Comparison of ENCODE assay signal across 27 mouse cellular contexts in the genomic region with DNA sequence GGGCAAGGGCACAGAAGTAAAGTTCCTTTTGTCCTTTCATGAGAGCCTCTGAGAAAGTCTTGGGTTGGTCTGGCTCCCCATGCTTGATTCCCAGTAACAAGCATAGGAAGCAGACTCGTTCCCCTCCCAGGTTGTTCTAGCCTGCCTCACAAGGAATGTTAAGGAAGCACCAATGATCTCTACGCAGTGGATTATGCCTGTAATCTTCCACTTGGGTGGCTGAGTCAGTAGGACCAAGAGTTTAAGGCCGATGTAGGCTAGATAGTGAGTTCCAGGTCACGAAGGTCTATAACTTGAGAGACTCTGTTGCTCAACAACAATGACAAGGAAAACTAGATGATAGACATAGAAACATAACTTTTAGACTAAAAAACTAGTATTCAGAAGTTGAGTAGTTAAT.
"Had no signal": no experiment of that assay in that cellular context is flagged by ENCODE, and none has a peak within 500 bp of the region (broad histone marks: within the 10 kb centered on the region; RNA-seq: fewer than 3 reads in every experiment).

No protein-coding gene starts in this region.

- ATAC-seq: hindbrain, embryonic 16.5 days; inflammation-experienced regulatory T-cells, adult 6 months had no signal

- H3K4me2 ChIP-seq: heart, embryonic 12.5 days; hindbrain, embryonic 12.5 days; hindbrain, embryonic 14.5 days; kidney, embryonic 15.5 days; limb, embryonic 12.5 days; liver, embryonic 11.5 days; liver, embryonic 13.5 days; liver, embryonic 15.5 days had no signal

- H3K9me3 ChIP-seq: heart, embryonic 10.5 days; heart, embryonic 12.5 days; hindbrain, embryonic 10.5 days; hindbrain, embryonic 12.5 days; kidney, embryonic 15.5 days; limb, embryonic 10.5 days; limb, embryonic 12.5 days; liver, embryonic 13.5 days; liver, embryonic 15.5 days had no signal

- H3K27ac ChIP-seq: gastrocnemius, adult 2 months; heart, embryonic 10.5 days; hindbrain, embryonic 10.5 days; hindbrain, embryonic 12.5 days; hindbrain, embryonic 14.5 days; kidney, embryonic 15.5 days; kidney, postnatal 0 days; layer of hippocampus, adult 2 months; left cerebral cortex, adult 2 months; limb, embryonic 10.5 days; limb, embryonic 12.5 days; liver, embryonic 13.5 days; liver, embryonic 15.5 days had no signal

- DNase-seq: gastrocnemius, adult 2 months; gastrocnemius, postnatal 10 days; gastrocnemius, postnatal 25 days; heart, adult 18-20 months; heart, postnatal 10 days; heart, postnatal 4 days; kidney, adult 11 months; kidney, adult 9 months; kidney, postnatal 14 days; kidney, postnatal 4 days; liver; liver, embryonic 13.5 days had no signal

- H3K4me3 ChIP-seq: gastrocnemius, adult 2 months; heart, embryonic 10.5 days; heart, embryonic 12.5 days; hindbrain, embryonic 10.5 days; hindbrain, embryonic 12.5 days; kidney, embryonic 15.5 days; layer of hippocampus, adult 2 months; left cerebral cortex, adult 2 months; limb, embryonic 10.5 days; limb, embryonic 12.5 days; liver, embryonic 13.5 days; liver, embryonic 15.5 days had no signal

- H3K9ac ChIP-seq: heart, embryonic 12.5 days; hindbrain, embryonic 12.5 days; hindbrain, embryonic 14.5 days; kidney, embryonic 15.5 days; limb, embryonic 12.5 days; liver, embryonic 13.5 days; liver, embryonic 15.5 days had no signal

- H3K36me3 ChIP-seq: heart, embryonic 10.5 days; heart, embryonic 12.5 days; hindbrain, embryonic 10.5 days; hindbrain, embryonic 12.5 days; kidney, embryonic 15.5 days; limb, embryonic 10.5 days; limb, embryonic 12.5 days; liver, embryonic 13.5 days; liver, embryonic 15.5 days had no signal

- H3K4me1 ChIP-seq: heart, embryonic 10.5 days; heart, embryonic 12.5 days; hindbrain, embryonic 10.5 days; hindbrain, embryonic 12.5 days; limb, embryonic 10.5 days; liver, embryonic 13.5 days; liver, embryonic 15.5 days had no signal

- H3K27me3 ChIP-seq: heart, embryonic 12.5 days; hindbrain, embryonic 12.5 days; kidney, embryonic 15.5 days; limb, embryonic 12.5 days; liver, embryonic 13.5 days; liver, embryonic 15.5 days had no signal
